21 mouse cellular contexts compared by ENCODE assay signal in the genomic region with DNA sequence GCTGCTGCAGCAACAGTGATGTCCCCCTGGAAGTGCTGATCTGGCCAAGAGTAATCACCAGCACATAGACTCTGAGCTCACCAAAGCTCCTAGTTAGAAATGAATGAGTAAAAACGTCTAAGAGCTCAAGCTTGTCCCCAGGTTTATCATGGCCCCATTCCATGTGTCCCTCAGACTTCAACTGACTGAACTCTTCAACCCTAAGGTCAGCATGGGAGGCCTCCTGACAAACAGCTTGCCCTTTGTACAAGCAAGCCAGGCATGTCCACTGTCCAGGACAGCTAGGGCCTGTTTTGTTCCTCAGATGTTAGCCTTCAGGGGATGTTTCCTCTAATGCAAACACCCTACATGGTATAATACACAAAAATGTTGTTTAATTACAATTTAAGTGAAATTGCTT.
"Had no signal": no experiment of that assay in that cellular context is flagged by ENCODE, and none has a peak within 500 bp of the region (broad histone marks: within the 10 kb centered on the region; RNA-seq: fewer than 3 reads in every experiment).

No protein-coding gene starts in this region.

- H3K4me1 ChIP-seq: limb, embryonic 10.5 days; limb, embryonic 13.5 days; liver, embryonic 13.5 days; lung, embryonic 15.5 days; midbrain, embryonic 13.5 days; neural tube, embryonic 13.5 days; stomach, embryonic 15.5 days had no signal

- H3K27me3 ChIP-seq: hindbrain, embryonic 15.5 days; limb, embryonic 13.5 days; liver, embryonic 13.5 days; lung, embryonic 15.5 days; megakaryocyte, embryonic 14.5 days; midbrain, embryonic 13.5 days; neural tube, embryonic 13.5 days; stomach, embryonic 15.5 days had no signal

- ATAC-seq: midbrain, embryonic 13.5 days; midbrain, embryonic 16.5 days had no signal

- H3K4me3 ChIP-seq: hindbrain, embryonic 15.5 days; layer of hippocampus, adult 2 months; limb, embryonic 10.5 days; limb, embryonic 13.5 days; liver, embryonic 13.5 days; lung, embryonic 15.5 days; megakaryocyte, embryonic 14.5 days; midbrain, embryonic 10.5 days; midbrain, embryonic 13.5 days; myocyte; neural tube, embryonic 13.5 days; stomach, embryonic 15.5 days had no signal

- H3K4me2 ChIP-seq: hindbrain, embryonic 15.5 days; limb, embryonic 13.5 days; liver, embryonic 13.5 days; lung, embryonic 15.5 days; midbrain, embryonic 13.5 days; neural tube, embryonic 13.5 days; stomach, embryonic 15.5 days had no signal

- DNase-seq: layer of hippocampus, adult 9-11 months; liver, embryonic 13.5 days; lung, adult 18-20 months; lung, postnatal 10 days; lung, postnatal 36 days; retina, postnatal 1 day; right cerebral cortex, postnatal 25 days; spleen, adult 18-20 months; thymus, postnatal 25 days had no signal

- H3K9ac ChIP-seq: hindbrain, embryonic 15.5 days; limb, embryonic 13.5 days; liver, embryonic 13.5 days; lung, embryonic 15.5 days; midbrain, embryonic 13.5 days; neural tube, embryonic 13.5 days; stomach, embryonic 15.5 days had no signal

- H3K9me3 ChIP-seq: hindbrain, embryonic 15.5 days; limb, embryonic 10.5 days; limb, embryonic 13.5 days; liver, embryonic 13.5 days; lung, embryonic 15.5 days; megakaryocyte, embryonic 14.5 days; midbrain, embryonic 10.5 days; midbrain, embryonic 13.5 days; neural tube, embryonic 13.5 days; stomach, embryonic 15.5 days had no signal

- H3K27ac ChIP-seq: hindbrain, embryonic 15.5 days; layer of hippocampus, adult 2 months; limb, embryonic 10.5 days; limb, embryonic 13.5 days; liver, embryonic 13.5 days; lung, embryonic 15.5 days; midbrain, embryonic 10.5 days; midbrain, embryonic 13.5 days; neural tube, embryonic 13.5 days; stomach, embryonic 15.5 days had no signal
